Mouse (Mus musculus) cerebellum, adult 2 months (tissue): ENCODE results near the gene Pkhd1. TPM values are rescaled to one million over a fixed set of nuclear protein-coding genes. Genes with fewer than 3 reads are reported as not detected.
A peak's percentile ranks its signal among the peaks of the same experiment; 100 is the strongest.

ENCODE experiments used
- DNase-seq, 2 experiments: peaks; one replicate each; pipeline ENCODE4 v3.0.0; 2021
- H3K27ac ChIP-seq: fragments of 200-500 bp; 2 replicates; pipeline ENCODE4 v1.5.1; 2012; ENCODE audit warnings: low read length, control low read depth, inconsistent platforms; ENCODE audit not compliant: insufficient read depth
- H3K27me3 ChIP-seq: fragments of 200-500 bp; 2 replicates; pipeline ENCODE4 v1.6.1; 2012; ENCODE audit warnings: inconsistent platforms, mild to moderate bottlenecking, low read length, moderate library complexity; ENCODE audit not compliant: control insufficient read depth, insufficient read depth
- H3K4me1 ChIP-seq: fragments of 200-500 bp; 2 replicates; pipeline ENCODE4 v1.6.1; 2011; ENCODE audit warnings: low read length; ENCODE audit not compliant: control insufficient read depth, insufficient read depth
- H3K4me3 ChIP-seq: fragments of 200-500 bp; replicated peaks from 2 replicates; pipeline ENCODE3; 2011; ENCODE audit warnings: mild to moderate bottlenecking, low read depth, low read length, control low read depth; ENCODE audit not compliant: insufficient read depth
- CTCF ChIP-seq: fragments of 200-500 bp; IDR thresholded peaks from 2 replicates; pipeline ENCODE4 v1.5.1; 2011; ENCODE audit warnings: low read depth, mild to moderate bottlenecking, control low read depth, low read length, moderate library complexity, borderline replicate concordance; ENCODE audit not compliant: insufficient read depth
- POLR2A ChIP-seq: fragments of 200-500 bp; IDR thresholded peaks from 2 replicates; pipeline ENCODE4 v1.6.1; 2011; ENCODE audit warnings: low read length, control low read depth, borderline replicate concordance; ENCODE audit not compliant: insufficient read depth
- WGBS: fragments of 180-500 bp; shearing (Covaris S2); methylation state at CpG from one replicate; pipeline ENCODE4 v1.1.7; 2018; 5-methylcytosine and 5-hydroxymethylcytosine counted together
- polyA plus RNA-seq: library from polyadenylated mRNA; depleted of rRNA; stranded (reverse); fragments of >200 nt; gene quantifications from 2 replicates; pipeline ENCODE4 v1.2.3, GENCODE M21; 2012

The Pkhd1 gene
- polyA plus RNA-seq, 1 experiment = 0.02 TPM

DNA sequence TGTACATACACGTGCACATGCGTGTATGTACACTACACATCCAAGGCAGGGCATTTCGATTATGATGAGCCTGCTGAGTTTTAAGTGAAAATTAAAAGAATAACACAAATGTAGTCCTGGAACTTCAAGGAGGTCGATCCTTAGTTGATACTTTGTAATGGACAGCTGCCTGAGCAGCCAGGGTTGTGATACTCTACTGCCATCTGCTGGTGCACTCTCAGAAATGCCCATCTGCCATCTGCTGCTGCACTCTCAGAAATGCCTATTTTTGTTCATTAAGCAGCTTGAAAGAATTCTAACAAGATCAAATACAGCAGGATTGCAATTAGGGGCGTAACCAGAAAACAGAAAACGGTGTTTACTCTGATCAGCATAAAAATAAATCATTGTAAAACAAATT is 63.5 kb downstream of the Pkhd1 start:
- Histone ChIP-seq H3K27ac (no peak overlapping the region), H3K4me1 (no peaks in the 10 kb centered on the region), H3K27me3 (no peaks in the 10 kb centered on the region), H3K4me3 (no peak overlapping the region)
- peak; percentile 14 to 22 for DNase-seq
- 31% methylated on average over 6 of the region's 6 CpGs for WGBS
- peak; percentile 69 for TF ChIP-seq CTCF
- TF ChIP-seq POLR2A = no peak

GRCm38 (mm10) chr1:20551334-20551733 is 66.5 kb downstream of the Pkhd1 start:
- TF ChIP-seq CTCF (no peak), POLR2A (no peak)
- WGBS = 68% methylated on average over 4 of the region's 4 CpGs
- no peak for DNase-seq
- no peak overlapping the region for H3K27ac ChIP-seq
- H3K27me3 ChIP-seq = no peaks in the 10 kb centered on the region
- no peak overlapping the region for H3K4me3 ChIP-seq
- H3K4me1 ChIP-seq = no peaks in the 10 kb centered on the region

- H3K27me3 ChIP-seq = no peaks in the 10 kb centered on the region
- no peak overlapping the region for H3K4me3 ChIP-seq
- DNase-seq = no peak
- 72% methylated on average over 4 of the region's 4 CpGs for WGBS
- TF ChIP-seq CTCF (no peak), POLR2A (no peak)
- H3K4me1 ChIP-seq = no peaks in the 10 kb centered on the region
- no peak overlapping the region for H3K27ac ChIP-seq
Measured at GRCm38 (mm10) chr1:20544526-20544925, 73.3 kb downstream of the Pkhd1 start.

DNA sequence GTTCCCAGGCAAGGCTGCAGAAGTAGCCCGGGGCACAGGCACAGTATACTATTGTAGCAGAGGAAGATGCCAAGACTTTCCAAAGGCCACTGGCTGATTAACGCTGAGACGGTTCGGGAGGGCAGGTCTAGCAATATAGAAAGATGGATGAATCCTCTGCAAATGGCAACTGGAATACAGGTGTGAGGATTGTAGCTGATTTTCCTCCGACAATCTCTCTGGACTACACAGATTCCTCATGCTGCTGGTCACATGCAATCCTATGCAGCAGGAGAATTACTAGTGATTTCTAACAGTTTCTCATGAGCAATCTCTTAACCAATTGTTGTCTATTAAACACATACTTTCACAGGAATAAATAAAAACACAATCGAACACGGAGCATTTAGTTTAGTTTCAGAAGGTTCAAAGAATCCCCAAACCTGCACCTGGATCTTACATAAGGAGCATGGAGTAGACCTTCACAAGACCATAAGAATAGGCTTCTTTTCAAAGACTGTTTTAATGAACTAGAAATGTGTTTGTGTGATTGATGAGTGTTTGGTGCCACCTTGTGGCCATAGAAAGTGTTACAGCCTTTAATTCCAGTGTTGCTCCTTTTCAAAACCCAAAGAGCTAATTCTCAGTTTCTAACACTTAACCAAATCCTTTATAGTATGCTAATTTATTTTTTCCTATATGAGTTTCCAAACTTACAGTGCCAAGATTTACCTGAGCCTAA is 104.3 kb downstream of the Pkhd1 start:
- H3K27ac ChIP-seq = no peak overlapping the region
- no peak overlapping the region for H3K4me3 ChIP-seq
- WGBS = 68% methylated on average over 7 of the region's 7 CpGs
- no peaks in the 10 kb centered on the region for H3K27me3 ChIP-seq
- TF ChIP-seq POLR2A = no peak
- TF ChIP-seq CTCF = peak; percentile 46; the same call in 1 of the 2 replicates
- H3K4me1 ChIP-seq = no peaks in the 10 kb centered on the region
- peak; percentile 25 to 47 for DNase-seq

DNA sequence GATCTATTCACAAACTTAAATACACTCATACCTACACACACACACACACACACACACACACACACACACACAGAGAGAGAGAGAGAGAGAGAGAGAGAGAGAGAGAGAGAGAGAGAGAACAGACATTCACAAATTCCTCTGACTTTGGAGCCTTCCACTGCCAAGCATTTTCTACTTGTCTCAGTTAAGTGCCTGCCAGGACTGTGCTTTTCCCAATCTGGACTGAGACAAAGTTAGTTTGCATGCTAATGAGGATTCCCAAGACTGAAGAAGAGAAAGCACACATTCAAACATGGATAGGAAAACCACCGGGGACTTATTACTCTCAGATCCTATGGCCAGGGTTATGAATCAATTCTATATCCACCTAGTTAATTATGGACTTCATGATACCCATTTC is 118.9 kb downstream of the Pkhd1 start:
- Histone ChIP-seq H3K4me3 (no peak overlapping the region), H3K27ac (no peak overlapping the region), H3K27me3 (no peaks in the 10 kb centered on the region), H3K4me1 (no peaks in the 10 kb centered on the region)
- TF ChIP-seq CTCF = no peak
- no peak for TF ChIP-seq POLR2A
- WGBS = 77% methylated on average over 1 of the region's 1 CpGs
- DNase-seq = no peak

- no peak overlapping the region for H3K27ac ChIP-seq
- DNase-seq = no peak
- H3K27me3 ChIP-seq = no peaks in the 10 kb centered on the region
- no peaks in the 10 kb centered on the region for H3K4me1 ChIP-seq
- TF ChIP-seq CTCF (no peak), POLR2A (no peak)
- H3K4me3 ChIP-seq = no peak overlapping the region
- WGBS = 94% methylated on average over 10 of the region's 10 CpGs
Measured at GRCm38 (mm10) chr1:20486087-20486486, 131.8 kb downstream of the Pkhd1 start.

GRCm38 (mm10) chr1:20481843-20482242 is 136.0 kb downstream of the Pkhd1 start:
- Histone ChIP-seq H3K4me1 (no peaks in the 10 kb centered on the region), H3K27ac (no peak overlapping the region), H3K27me3 (no peaks in the 10 kb centered on the region), H3K4me3 (no peak overlapping the region)
- WGBS = 79% methylated on average over 4 of the region's 4 CpGs
- TF ChIP-seq POLR2A = no peak
- TF ChIP-seq CTCF = no peak
- no peak for DNase-seq

DNA sequence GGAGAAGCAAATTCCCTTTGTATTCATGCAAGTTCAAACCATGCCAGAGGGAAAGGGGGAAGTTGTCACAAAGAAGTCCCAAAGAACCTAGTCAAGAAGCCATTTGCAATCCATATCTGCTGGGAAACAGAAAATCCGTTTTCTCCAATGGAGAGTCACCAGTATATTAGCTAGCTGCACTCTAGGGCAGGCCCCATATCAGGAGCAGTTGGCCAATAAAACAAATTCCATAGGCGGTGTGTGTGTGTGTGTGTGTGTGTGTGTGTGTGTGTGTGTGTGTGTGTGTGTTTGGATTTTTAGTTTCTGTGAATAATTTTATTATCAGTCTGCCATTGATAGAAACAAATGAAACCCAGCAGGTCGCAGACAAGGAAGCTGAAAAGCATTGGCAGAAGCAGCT is 139.2 kb downstream of the Pkhd1 start:
- WGBS = 86% methylated on average over 3 of the region's 3 CpGs
- TF ChIP-seq POLR2A (no peak), CTCF (no peak)
- Histone ChIP-seq H3K4me3 (no peak overlapping the region), H3K27ac (no peak overlapping the region), H3K4me1 (no peaks in the 10 kb centered on the region), H3K27me3 (no peaks in the 10 kb centered on the region)
- DNase-seq = no peak

DNA sequence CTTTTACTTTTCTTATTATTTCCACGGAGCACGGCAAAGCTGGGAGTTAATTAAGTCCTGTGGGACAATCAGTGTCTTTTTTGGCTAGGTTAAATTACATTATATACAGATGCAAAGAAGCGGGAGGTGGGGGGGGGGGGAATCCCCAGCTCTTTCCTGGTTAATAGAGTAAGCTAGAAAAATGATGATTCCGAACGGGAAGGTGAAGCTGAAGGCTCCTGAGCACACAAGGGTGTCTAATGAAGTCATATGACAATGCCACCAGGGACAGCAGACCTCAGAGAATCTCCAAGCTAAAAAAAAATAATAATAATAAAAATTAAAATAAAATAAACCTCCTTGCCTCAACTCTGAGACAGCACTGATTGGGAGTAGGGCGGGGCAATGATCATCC is 139.6 kb downstream of the Pkhd1 start:
- no peak overlapping the region for H3K27ac ChIP-seq
- 20% methylated on average over 6 of the region's 6 CpGs for WGBS

More for the DNA sequence above, 139.6 kb downstream of the Pkhd1 start:
- Histone ChIP-seq H3K4me1 (no peaks in the 10 kb centered on the region), H3K4me3 (peak overlapping the region; percentile 70), H3K27me3 (no peaks in the 10 kb centered on the region)
- no peak for TF ChIP-seq CTCF
- no peak for TF ChIP-seq POLR2A
- DNase-seq = no peak
